Mouse (Mus musculus): ENCODE measurements around the gene Izumo1r.

The Izumo1r gene

DNA sequence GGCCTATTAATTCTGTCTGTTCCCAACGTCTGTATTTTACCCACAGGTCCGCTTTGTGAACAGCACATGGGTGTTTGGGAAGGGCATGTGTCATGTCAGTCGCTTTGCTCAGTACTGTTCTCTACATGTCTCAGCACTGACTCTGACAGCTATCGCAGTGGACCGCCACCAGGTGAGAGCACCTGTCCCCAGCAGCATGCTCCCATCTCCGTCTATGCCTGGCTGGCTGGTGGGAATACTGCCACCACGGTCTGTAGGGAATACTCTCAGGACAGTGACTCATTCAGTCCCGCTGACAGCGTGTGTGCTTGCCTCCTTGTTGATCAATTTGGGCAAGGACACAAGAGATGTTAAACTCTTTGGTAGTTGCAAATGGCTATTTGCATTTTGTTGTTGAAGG, 39.0 kb downstream of the Izumo1r start:
- no peak for DNase-seq

DNA sequence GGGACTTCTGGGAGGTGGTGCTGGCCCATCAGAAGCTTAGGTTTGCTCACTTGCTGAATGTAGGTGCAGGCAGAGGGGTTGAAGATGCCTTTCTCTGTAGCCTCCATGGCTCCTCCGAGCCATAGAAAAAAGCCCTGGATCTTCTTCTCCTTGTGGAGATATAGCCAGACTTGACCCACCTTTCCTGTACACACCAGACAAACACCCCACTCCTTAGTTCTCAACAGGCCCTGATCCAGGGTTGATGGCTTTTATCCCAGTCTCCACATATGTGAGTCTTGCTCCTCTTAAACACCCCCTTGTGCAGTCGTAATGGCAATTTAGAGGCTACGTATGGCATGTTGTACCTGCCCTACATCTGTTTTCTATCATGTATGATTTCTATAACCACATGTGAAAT, 40.6 kb downstream of the Izumo1r start:
- DNase-seq: no peak

DNA sequence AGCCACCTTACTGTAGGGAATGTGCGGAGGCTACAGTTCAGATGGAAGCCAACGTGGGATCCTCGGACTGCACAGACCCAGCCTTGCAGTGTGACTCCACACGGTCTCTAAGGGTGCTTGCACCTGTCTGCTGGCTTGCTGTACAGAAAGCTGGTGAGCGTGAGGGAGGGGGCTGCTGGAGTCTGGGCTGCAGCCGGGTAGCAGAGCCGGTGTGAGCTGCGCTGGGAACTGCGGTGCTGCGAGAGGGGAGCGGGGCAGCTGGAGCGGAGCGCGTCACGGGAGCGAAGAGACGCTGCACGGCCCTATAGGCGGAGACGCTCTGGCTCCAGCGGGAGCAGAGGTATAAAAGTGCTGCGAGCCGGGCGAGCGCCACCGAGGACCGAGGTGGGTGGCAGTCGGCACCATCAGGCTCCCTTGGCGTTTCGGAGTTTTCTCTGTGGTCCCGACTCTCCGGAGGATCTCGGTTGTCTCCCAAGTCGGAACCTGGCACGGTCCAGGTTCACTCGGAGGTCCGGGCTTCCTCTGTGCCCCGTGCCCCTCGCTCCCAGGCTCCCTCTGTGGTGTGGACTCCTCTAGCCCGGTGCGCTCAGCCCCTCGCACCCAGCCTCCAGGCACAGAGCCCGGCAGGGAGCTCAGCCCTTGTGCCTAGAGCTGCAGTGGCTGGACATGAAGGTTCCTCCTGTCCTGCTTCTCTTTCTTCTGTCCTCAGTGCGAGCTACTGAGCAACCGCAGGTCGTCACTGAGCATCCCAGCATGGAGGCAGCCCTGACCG, 43.7 kb downstream of the Izumo1r start, which contains the start of gene Gpr83:
Gene Gpr83, plus strand, starts transcription at position 343 of the 772 bp plus-strand sequence.
- no peak for DNase-seq

DNA sequence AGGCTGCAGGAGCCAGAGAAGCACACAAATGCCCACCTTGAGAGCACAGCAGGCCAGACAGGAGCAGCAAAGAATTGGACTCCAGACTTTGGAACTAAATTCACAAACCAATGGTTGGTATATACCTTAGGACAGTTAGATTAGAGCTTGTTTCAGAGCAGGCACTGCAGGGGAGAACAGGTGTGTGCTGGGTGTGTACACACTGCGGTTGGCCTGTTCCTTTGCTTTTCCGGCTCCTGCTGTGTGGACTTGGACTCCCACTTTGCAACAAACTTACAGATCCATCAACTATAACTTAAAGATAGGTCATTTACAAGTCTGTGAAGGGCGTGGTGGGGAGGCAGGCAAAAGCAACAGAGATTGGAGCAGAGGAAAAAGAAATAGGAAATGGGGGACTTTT, 45.0 kb downstream of the Izumo1r start:
- DNase-seq: no peak

- no peak for DNase-seq
These were observed 45.5 kb downstream of the Izumo1r start for GRCm38 (mm10) chr9:14858170-14858706.

- DNase-seq: no peak
These were observed 46.7 kb downstream of the Izumo1r start for GRCm38 (mm10) chr9:14856922-14857654.

- no peak for DNase-seq
These were observed 49.2 kb downstream of the Izumo1r start for GRCm38 (mm10) chr9:14854585-14854984.

- no peak for DNase-seq
These were observed 55.3 kb downstream of the Izumo1r start for GRCm38 (mm10) chr9:14848267-14848935.

- peak; percentile 27 to 28 for DNase-seq
These were observed 57.3 kb downstream of the Izumo1r start for GRCm38 (mm10) chr9:14846428-14846827.

DNA sequence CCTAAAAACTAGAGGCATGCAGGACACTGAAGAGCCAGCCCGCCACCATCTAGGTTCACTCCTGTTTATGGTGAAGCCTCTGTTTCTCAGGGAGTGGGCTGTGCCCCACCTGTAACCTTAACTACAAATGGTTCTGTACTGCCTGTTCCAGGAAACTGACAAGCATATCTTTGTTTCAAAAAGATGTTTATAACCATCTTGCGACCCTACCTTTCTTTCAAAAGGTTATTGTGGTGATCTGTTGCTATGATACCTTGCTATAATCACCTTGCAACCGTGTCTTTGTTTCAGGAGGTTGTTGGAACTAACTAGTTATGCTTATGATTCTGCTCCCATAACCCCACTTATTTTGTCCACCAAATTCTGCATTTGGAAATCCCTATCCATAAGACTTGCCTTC, 59.8 kb downstream of the Izumo1r start:
- DNase-seq: no peak

GRCm38 (mm10) chr9:14843311-14843857, 60.4 kb downstream of the Izumo1r start:
- DNase-seq: no peak

DNA sequence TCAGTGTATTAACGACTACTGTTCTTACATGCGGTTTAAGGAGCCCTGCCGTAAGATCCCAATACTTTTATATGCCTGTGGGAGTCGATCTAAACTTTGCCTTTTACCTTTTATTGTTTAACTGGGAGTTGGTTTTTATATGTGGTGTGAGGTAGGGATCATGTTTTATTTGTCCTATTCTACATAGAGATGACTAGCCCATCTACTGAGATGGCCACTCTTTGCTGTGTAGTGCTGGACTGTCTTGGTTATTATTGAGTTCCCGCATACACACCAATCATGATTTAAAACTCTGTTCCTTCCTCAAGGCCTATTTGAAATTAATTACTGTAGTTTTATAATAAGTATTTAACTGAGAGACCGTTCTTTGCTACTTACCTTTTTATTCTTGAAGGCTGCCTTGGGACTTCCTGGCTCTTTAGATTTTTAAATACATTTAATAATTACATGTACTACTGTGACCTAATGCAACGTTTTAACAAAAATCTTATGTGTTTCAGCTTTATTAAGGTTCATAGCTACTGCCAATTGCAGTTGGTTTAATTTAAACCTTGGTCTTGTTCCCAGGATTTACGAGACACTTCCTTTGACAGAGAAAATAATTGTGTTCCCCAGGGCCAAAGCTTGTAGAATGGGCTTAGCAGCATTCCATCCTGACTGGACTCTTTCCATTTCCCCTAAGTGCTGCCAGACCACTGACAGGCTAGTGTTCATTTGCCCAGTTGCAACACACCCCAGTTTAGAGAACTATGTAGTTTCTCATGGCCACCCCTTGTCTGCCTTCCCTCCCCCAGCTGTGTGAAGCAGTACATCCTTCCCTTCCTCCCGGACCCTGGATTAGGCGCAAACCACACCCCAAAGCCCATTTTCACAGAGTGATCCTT, 61.6 kb downstream of the Izumo1r start:
- DNase-seq: no peak

GRCm38 (mm10) chr9:14839970-14840369, 63.8 kb downstream of the Izumo1r start:
- no peak for DNase-seq

GRCm38 (mm10) chr9:14839527-14839926, 64.2 kb downstream of the Izumo1r start:
- peak; percentile 9 to 12 for DNase-seq
